Mouse (Mus musculus): Measurements from ENCODE around the gene Pigu. TPM values are rescaled to one million over a fixed set of nuclear protein-coding genes. Genes with fewer than 3 reads are reported as not detected.

The Pigu gene
- polyA plus RNA-seq (2012; rRNA removed) = 50.4 and 51.8 TPM in 2 replicates

DNA sequence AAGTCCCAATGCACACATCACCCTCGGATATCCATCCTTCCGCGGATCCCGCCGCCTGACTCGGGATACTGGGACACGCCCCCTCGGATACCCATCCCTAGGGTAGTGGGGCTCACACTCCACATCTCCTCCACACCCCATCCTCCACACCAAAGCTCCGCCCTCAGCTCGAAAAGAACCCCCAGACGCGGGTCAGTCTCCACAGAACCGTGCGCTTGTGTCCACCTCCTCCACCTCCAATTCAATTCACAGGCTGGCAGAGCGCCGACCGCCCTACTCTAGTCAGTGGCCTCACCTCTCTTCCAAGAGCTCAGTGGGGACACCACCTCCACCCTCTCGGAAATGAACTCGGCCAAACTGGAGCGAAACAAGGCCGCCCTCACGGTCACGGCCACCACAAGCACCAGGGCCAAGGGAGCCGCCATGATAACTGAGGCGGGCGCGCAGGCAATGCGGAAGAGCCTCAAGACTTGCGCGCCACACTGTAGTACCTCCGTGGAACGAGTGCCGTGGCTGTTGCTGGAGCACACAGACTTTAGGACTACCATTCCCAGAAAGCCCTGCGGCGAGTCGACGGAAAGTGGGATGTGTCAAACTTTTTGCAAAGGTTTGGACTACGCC lies at the start of gene Pigu:
Pigu (minus strand) TSS at position 460 of the 621 bp plus-strand sequence.

GRCm38 (mm10) chr2:155380261-155381059 lies 23.2 kb upstream of the Pigu start, which contains the start of gene Trp53inp2:
Gene Trp53inp2, plus strand, starts transcription at chr2:155381059.

GRCm38 (mm10) chr2:155276195-155276594 lies 81.0 kb downstream of the Pigu start, which contains the start of gene Map1lc3a:
Gene Map1lc3a, plus strand, starts transcription at chr2:155276297.

DNA sequence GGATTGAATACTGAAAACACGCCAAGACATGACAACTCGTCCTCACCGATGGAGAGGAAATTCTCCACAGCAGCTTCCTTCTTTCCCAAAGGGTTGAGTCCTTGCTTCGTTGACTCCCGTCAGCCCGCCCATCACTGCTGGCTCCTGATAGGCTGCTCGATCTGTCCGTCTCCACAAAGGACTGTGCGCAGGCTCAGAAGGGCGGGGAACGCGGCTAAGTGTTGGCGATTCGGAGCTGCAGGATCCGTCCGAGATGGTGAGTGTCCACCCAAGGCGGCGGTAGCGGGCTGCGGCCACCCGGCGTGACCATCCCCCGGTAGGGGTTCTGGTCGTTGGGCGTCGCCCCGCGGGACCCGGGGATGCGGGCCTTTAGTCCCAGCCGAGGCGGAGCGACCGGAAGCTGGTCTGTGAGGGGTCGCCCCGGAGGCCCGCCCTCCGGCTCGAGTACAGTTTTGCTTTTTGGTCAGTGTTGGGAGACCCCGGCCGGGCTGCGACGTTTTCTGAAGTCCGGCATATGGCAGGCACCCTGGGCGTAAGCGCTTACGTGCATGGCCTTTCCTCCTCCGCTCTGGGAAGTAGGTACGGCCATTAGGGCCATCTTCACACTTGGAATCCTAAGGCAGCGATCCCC lies 120.8 kb downstream of the Pigu start, which contains the start of gene Dynlrb1:
Dynlrb1 (plus strand) TSS at position 172 of the 631 bp plus-strand sequence.

Other genes with a start within 250 kb of the Pigu start
- gene Itch, start 223.9 kb downstream of the Pigu start, polyA plus RNA-seq (2012; rRNA removed) = 25.5 and 25.7 TPM in 2 replicates
- gene Dynlrb1, start 120.9 kb downstream of the Pigu start, polyA plus RNA-seq (2012; rRNA removed) = 713 and 731 TPM in 2 replicates
- gene Map1lc3a, start 81.1 kb downstream of the Pigu start, polyA plus RNA-seq (2012; rRNA removed) = 201 and 225 TPM in 2 replicates
- 109 and 119 TPM in 2 replicates for gene Trp53inp2, start 23.6 kb upstream of the Pigu start, polyA plus RNA-seq (2012; rRNA removed)
- 64.2 and 67.5 TPM in 2 replicates for gene Ncoa6, start 116.5 kb upstream of the Pigu start, polyA plus RNA-seq (2012; rRNA removed)
- gene Acss2, start 160.5 kb upstream of the Pigu start, polyA plus RNA-seq (2012; rRNA removed) = 27.5 and 28.7 TPM in 2 replicates
- 118 and 132 TPM in 2 replicates for gene Ggt7, start 160.8 kb upstream of the Pigu start, polyA plus RNA-seq (2012; rRNA removed)
- gene Gss, start 235.4 kb upstream of the Pigu start, polyA plus RNA-seq (2012; rRNA removed) = 11.1 and 11.4 TPM in 2 replicates